Mouse (Mus musculus) lung, postnatal 0 days (tissue): ENCODE data around the gene Cops7b. TPM values are rescaled to one million over a fixed set of nuclear protein-coding genes. Genes with fewer than 3 reads are reported as not detected.

Experiments
- ATAC-seq: fragments of 200-750 bp; cut with Nextera tagmentation; 2 replicates; pipeline ENCODE4 v1.8.0; 2017; ENCODE audit warnings: moderate library complexity
- DNase-seq: peaks from one replicate; pipeline ENCODE4 v3.0.0-alpha.2; 2016; ENCODE audit warnings: low spot score
- H3K27ac ChIP-seq: fragments of 300-500 bp; sonication (generic); 2 replicates; pipeline ENCODE4 v1.5.1; 2014; ENCODE audit warnings: antibody characterized with exemption, mild to moderate bottlenecking, low read length, mixed read lengths
- H3K27me3 ChIP-seq: fragments of 300-500 bp; sonication (generic); replicated peaks from 2 replicates; pipeline ENCODE4 v1.6.1; 2014; ENCODE audit warnings: low read length, mixed read lengths; ENCODE audit not compliant: insufficient read depth
- H3K36me3 ChIP-seq: fragments of 300-500 bp; sonication (generic); 2 replicates; pipeline ENCODE4 v1.6.1; 2014; ENCODE audit warnings: low read length, mixed read lengths; ENCODE audit not compliant: insufficient read depth
- H3K4me1 ChIP-seq: fragments of 300-500 bp; sonication (generic); 2 replicates; pipeline ENCODE4 v1.6.1; 2014; ENCODE audit warnings: antibody characterized with exemption, low read depth, low read length, mixed read lengths; ENCODE audit not compliant: insufficient read depth
- H3K4me2 ChIP-seq: fragments of 300-500 bp; sonication (generic); replicated peaks from 2 replicates; pipeline ENCODE4 v1.6.1; 2014; ENCODE audit warnings: low read depth, mild to moderate bottlenecking, low read length, moderate library complexity, mixed read lengths
- H3K4me3 ChIP-seq: fragments of 300-500 bp; sonication (generic); 2 replicates; pipeline ENCODE4 v1.5.1; 2014; ENCODE audit warnings: low read depth, low read length
- H3K9ac ChIP-seq: fragments of 300-500 bp; sonication (generic); replicated peaks from 2 replicates; pipeline ENCODE4 v1.6.1; 2014; ENCODE audit warnings: low read depth, mild to moderate bottlenecking
- H3K9me3 ChIP-seq: fragments of 300-500 bp; sonication (generic); 2 replicates; pipeline ENCODE4 v1.6.1; 2016; ENCODE audit warnings: low read length, mixed read lengths
- CTCF ChIP-seq: IDR thresholded peaks from 2 replicates; pipeline ENCODE4 v1.5.1; 2016; ENCODE audit warnings: antibody characterized with exemption, mild to moderate bottlenecking
- EP300 ChIP-seq: IDR thresholded peaks from 2 replicates; pipeline ENCODE4 v1.6.1; 2016; ENCODE audit warnings: antibody characterized with exemption, mild to moderate bottlenecking, control low read depth
- WGBS: fragments of 180-500 bp; shearing (Covaris S2); extraction: QIAGEN DNeasy Blood & Tissue Kit; methylation state at CpG from one replicate; pipeline ENCODE4 v1.1.7; 2014; 5-methylcytosine and 5-hydroxymethylcytosine counted together
- polyA plus RNA-seq: library from polyadenylated mRNA; unstranded; fragments of >200 nt; fragmentation: Nextera tagmentation; extraction: Ambion mirVana; gene quantifications from 2 replicates; pipeline ENCODE4 v1.2.1, GENCODE M21; 2015

Gene Cops7b
- polyA plus RNA-seq, 1 experiment from 2014 or later = 19.3 TPM

- TF ChIP-seq CTCF (no peak), EP300 (no peak)
- ATAC-seq (no peak), DNase-seq (no peak)
- Histone ChIP-seq H3K36me3 (peaks cover under 1% of the 10 kb centered on the region; the same call in 1 of the 2 replicates), H3K9me3 (no peaks in the 10 kb centered on the region), H3K4me1 (no peaks in the 10 kb centered on the region), H3K9ac (no peak overlapping the region), H3K27me3 (no peaks in the 10 kb centered on the region), H3K4me3 (no peak overlapping the region), H3K4me2 (no peak overlapping the region), H3K27ac (no peak overlapping the region)
- WGBS = 69% methylated on average over 4 of the region's 4 CpGs
Observed at GRCm38 (mm10) chr1:86551299-86551698, 31.4 kb upstream of the Cops7b start.

GRCm38 (mm10) chr1:86551877-86552276 lies 30.8 kb upstream of the Cops7b start:
- no peak overlapping the region for H3K4me2 ChIP-seq
- H3K4me3 ChIP-seq = no peak overlapping the region
- WGBS = 52% methylated on average over 2 of the region's 2 CpGs
- H3K27me3 ChIP-seq = no peaks in the 10 kb centered on the region
- DNase-seq (no peak), ATAC-seq (no peak)
- H3K4me1 ChIP-seq = no peaks in the 10 kb centered on the region
- no peak overlapping the region for H3K27ac ChIP-seq
- no peaks in the 10 kb centered on the region for H3K9me3 ChIP-seq
- no peaks in the 10 kb centered on the region for H3K36me3 ChIP-seq
- no peak for TF ChIP-seq EP300
- no peak overlapping the region for H3K9ac ChIP-seq

GRCm38 (mm10) chr1:86555665-86556064 lies 27.0 kb upstream of the Cops7b start:
- 87% methylated on average over 3 of the region's 3 CpGs for WGBS
- no peak overlapping the region for H3K4me3 ChIP-seq
- TF ChIP-seq EP300 = no peak
- H3K4me2 ChIP-seq = no peak overlapping the region
- no peaks in the 10 kb centered on the region for H3K36me3 ChIP-seq
- DNase-seq = no peak
- no peak overlapping the region for H3K9ac ChIP-seq
- H3K4me1 ChIP-seq = no peaks in the 10 kb centered on the region
- H3K27ac ChIP-seq = no peak overlapping the region
- ATAC-seq = no peak
- H3K9me3 ChIP-seq = no peaks in the 10 kb centered on the region
- no peaks in the 10 kb centered on the region for H3K27me3 ChIP-seq

GRCm38 (mm10) chr1:86557872-86558271 lies 24.8 kb upstream of the Cops7b start:
- 48% methylated on average over 7 of the region's 7 CpGs for WGBS
- Histone ChIP-seq H3K27me3 (no peaks in the 10 kb centered on the region), H3K4me1 (no peaks in the 10 kb centered on the region), H3K4me2 (no peak overlapping the region), H3K4me3 (no peak overlapping the region), H3K36me3 (peaks cover 3% of the 10 kb centered on the region; the same call in 1 of the 2 replicates), H3K27ac (no peak overlapping the region), H3K9ac (no peak overlapping the region), H3K9me3 (no peaks in the 10 kb centered on the region)
- DNase-seq = peak; percentile 37
- TF ChIP-seq EP300 = no peak
- no peak for TF ChIP-seq CTCF
- ATAC-seq = peak; percentile 23; the same call in 1 of the 2 replicates

GRCm38 (mm10) chr1:86559232-86559631 lies 23.5 kb upstream of the Cops7b start:
- H3K4me1 ChIP-seq = no peaks in the 10 kb centered on the region
- no peak overlapping the region for H3K9ac ChIP-seq
- no peaks in the 10 kb centered on the region for H3K9me3 ChIP-seq
- H3K4me3 ChIP-seq = no peak overlapping the region
- no peak overlapping the region for H3K27ac ChIP-seq
- no peak for DNase-seq
- peaks cover 3% of the 10 kb centered on the region; the same call in 1 of the 2 replicates for H3K36me3 ChIP-seq
- WGBS = 78% methylated on average over 3 of the region's 3 CpGs
- TF ChIP-seq EP300 = no peak
- no peak for TF ChIP-seq CTCF
- no peak overlapping the region for H3K4me2 ChIP-seq
- no peaks in the 10 kb centered on the region for H3K27me3 ChIP-seq
- ATAC-seq = no peak

- H3K36me3 ChIP-seq = peaks cover 3% of the 10 kb centered on the region; the same call in 1 of the 2 replicates
- DNase-seq (no peak), ATAC-seq (no peak)
- H3K27me3 ChIP-seq = no peaks in the 10 kb centered on the region
- H3K4me2 ChIP-seq = no peak overlapping the region
- 71% methylated on average over 2 of the region's 2 CpGs for WGBS
- no peak for TF ChIP-seq CTCF
- TF ChIP-seq EP300 = no peak
- no peak overlapping the region for H3K4me3 ChIP-seq
- H3K27ac ChIP-seq = no peak overlapping the region
- no peaks in the 10 kb centered on the region for H3K4me1 ChIP-seq
- H3K9me3 ChIP-seq = no peaks in the 10 kb centered on the region
- H3K9ac ChIP-seq = no peak overlapping the region
Observed at GRCm38 (mm10) chr1:86562663-86563062, 20.0 kb upstream of the Cops7b start.

- DNase-seq (no peak), ATAC-seq (no peak)
- Histone ChIP-seq H3K9me3 (no peaks in the 10 kb centered on the region), H3K4me2 (no peak overlapping the region), H3K4me3 (no peak overlapping the region), H3K27ac (no peak overlapping the region), H3K9ac (no peak overlapping the region), H3K36me3 (0 out of 2 replicates have a peak, but pooled peaks cover 3% of the 10 kb centered on the region), H3K4me1 (no peaks in the 10 kb centered on the region), H3K27me3 (no peaks in the 10 kb centered on the region)
- TF ChIP-seq CTCF = no peak
- no peak for TF ChIP-seq EP300
- 73% methylated on average over 2 of the region's 2 CpGs for WGBS
Observed at GRCm38 (mm10) chr1:86568409-86568808, 14.3 kb upstream of the Cops7b start.
